Comparison of ENCODE assay signal across 13 mouse cellular contexts in genomic region chr6:52205221-52205620, GRCm38 (mm10). TPM values are rescaled to one million over a fixed set of nuclear protein-coding genes. Genes with fewer than 3 reads are reported as not detected.
DNase-seq lines count a peak whose midpoint lies in the region; ATAC-seq and TF ChIP-seq lines count a peak whose summit lies in the region.
"Had no signal": no experiment of that assay in that cellular context is flagged by ENCODE, and none has a peak within 500 bp of the region (broad histone marks: within the 10 kb centered on the region; RNA-seq: fewer than 3 reads in every experiment).

No protein-coding gene starts in this region.

- no peaks in the 10 kb centered on the region for H3K9me3 ChIP-seq in midbrain, embryonic 11.5 days (ENCODE audit: control insufficient read depth, low read length)
- H3K9me3 ChIP-seq in midbrain, embryonic 16.5 days (replicated peaks; ENCODE audit: control insufficient read depth, low read length, poor library complexity, severe bottlenecking): no peaks in the 10 kb centered on the region
- H3K9me3 ChIP-seq in limb, embryonic 12.5 days: no peaks in the 10 kb centered on the region
- H3K9me3 ChIP-seq: embryonic facial prominence, embryonic 12.5 days had no signal

- peak overlapping the region; percentile 32; the same call in 1 of the 2 replicates for H3K27ac ChIP-seq in gastrocnemius, adult 2 months
- no peak overlapping the region for H3K27ac ChIP-seq in midbrain, embryonic 11.5 days (ENCODE audit: low read depth, low read length)
- no peak overlapping the region for H3K27ac ChIP-seq in midbrain, embryonic 16.5 days (ENCODE audit: low read length)
- H3K27ac ChIP-seq in limb, embryonic 12.5 days: peak overlapping the region; percentile 60; the same call in 1 of the 2 replicates
- H3K27ac ChIP-seq: embryonic facial prominence, embryonic 12.5 days had no signal

- no peak for ATAC-seq in midbrain, embryonic 11.5 days (ENCODE audit: low FRiP score)
- ATAC-seq in midbrain, embryonic 16.5 days: no peak
- no peak for ATAC-seq in limb, embryonic 12.5 days (ENCODE audit: insufficient number of reproducible peaks, insufficient read depth, low FRiP score, low TSS enrichment, low read depth)

- TF ChIP-seq CTCF in gastrocnemius, adult 2 months (IDR thresholded peaks at IDR 0.05): no peak

- H3K9ac ChIP-seq in midbrain, embryonic 11.5 days (ENCODE audit: low read length): no peak overlapping the region
- no peak overlapping the region for H3K9ac ChIP-seq in midbrain, embryonic 16.5 days (ENCODE audit: low read depth, low read length)
- peak overlapping the region; percentile 50; the same call in 1 of the 2 replicates for H3K9ac ChIP-seq in limb, embryonic 12.5 days (replicated peaks)
- H3K9ac ChIP-seq: embryonic facial prominence, embryonic 12.5 days had no signal

- H3K4me3 ChIP-seq in gastrocnemius, adult 2 months: no peak overlapping the region
- no peak overlapping the region for H3K4me3 ChIP-seq in midbrain, embryonic 11.5 days (ENCODE audit: low read depth, low read length)
- H3K4me3 ChIP-seq in midbrain, embryonic 16.5 days (ENCODE audit: low read depth, low read length): no peak overlapping the region
- H3K4me3 ChIP-seq in limb, embryonic 12.5 days (replicated peaks): peak overlapping the region; percentile 50
- H3K4me3 ChIP-seq: embryonic facial prominence, embryonic 12.5 days had no signal

- intact Hi-C loops in gastrocnemius, adult 2 months (cut with DNase I): loop anchor here (2.0 kb wide), 1 partner anchor 204 kb away; no protein-coding TSS in a partner anchor
- intact Hi-C loops in gastrocnemius, postnatal 14 days (cut with DNase I; ENCODE audit: low total_unique reads): loop anchor here (2.0 kb wide), 1 partner anchor 328 kb away; no protein-coding TSS in a partner anchor
- intact Hi-C loops in left cerebral cortex, postnatal 36 days (cut with DNase I): no loop called here

- H3K36me3 ChIP-seq in midbrain, embryonic 11.5 days (ENCODE audit: control insufficient read depth, insufficient read depth, low read length): no peaks in the 10 kb centered on the region
- no peaks in the 10 kb centered on the region for H3K36me3 ChIP-seq in midbrain, embryonic 16.5 days (ENCODE audit: control insufficient read depth, insufficient read depth, low read length)
- H3K36me3 ChIP-seq in limb, embryonic 12.5 days: peaks cover 42% of the 10 kb centered on the region
- H3K36me3 ChIP-seq: embryonic facial prominence, embryonic 12.5 days had no signal

- H3K27me3 ChIP-seq in midbrain, embryonic 11.5 days (ENCODE audit: control insufficient read depth, insufficient read depth, low read length): peaks cover 100% of the 10 kb centered on the region
- H3K27me3 ChIP-seq in midbrain, embryonic 16.5 days (ENCODE audit: control insufficient read depth, insufficient read depth, low read depth, low read length): peaks cover 85% of the 10 kb centered on the region
- peaks cover 35% of the 10 kb centered on the region; the same call in 1 of the 2 replicates for H3K27me3 ChIP-seq in limb, embryonic 12.5 days

- DNase-seq in gastrocnemius, adult 2 months: peak; percentile 15
- no peak for DNase-seq in gastrocnemius, postnatal 14 days
- peak; percentile 97 for DNase-seq in midbrain, embryonic 11.5 days (ENCODE audit: low spot score, missing footprints)
- DNase-seq in left cerebral cortex, postnatal 36 days (ENCODE audit: low spot score in 2 of 2): no peak
- DNase-seq in right cerebral cortex, adult 2 months (ENCODE audit: low spot score in 2 of 2): no peak
- DNase-seq in right cerebral cortex, postnatal 14 days: no peak

- no peak overlapping the region for H3K4me2 ChIP-seq in midbrain, embryonic 11.5 days
- no peak overlapping the region for H3K4me2 ChIP-seq in midbrain, embryonic 16.5 days (ENCODE audit: low read length)
- H3K4me2 ChIP-seq in limb, embryonic 12.5 days: peak overlapping the region; percentile 96

- peaks cover 7% of the 10 kb centered on the region for H3K4me1 ChIP-seq in midbrain, embryonic 11.5 days (ENCODE audit: control insufficient read depth, insufficient read depth, low read length)
- H3K4me1 ChIP-seq in midbrain, embryonic 16.5 days (ENCODE audit: control insufficient read depth, insufficient read depth, low read length): peaks cover 3% of the 10 kb centered on the region; the same call in 1 of the 2 replicates
- peaks cover 94% of the 10 kb centered on the region for H3K4me1 ChIP-seq in limb, embryonic 12.5 days (replicated peaks)

- WGBS in midbrain, embryonic 11.5 days: 5% methylated on average over 14 of the region's 14 CpGs
- 3% methylated on average over 14 of the region's 14 CpGs for WGBS in midbrain, embryonic 16.5 days
- WGBS in limb, embryonic 12.5 days: 5% methylated on average over 14 of the region's 14 CpGs

RNA-seq across cellular contexts. Expression of gene Hoxa5, which starts 0.8 kb away (rescaled TPM):
- total RNA-seq in gastrocnemius, adult 2 months (2021): 1 to 10 TPM; 2.2 to 2.9 TPM
- 1 to 10 TPM; 1.9 to 2.5 TPM for total RNA-seq in gastrocnemius, postnatal 14 days (2021)
- polyA plus RNA-seq in midbrain, embryonic 11.5 days (2014; fragmentation: Nextera tagmentation; extraction: Ambion mirVana): not detected in 2 replicates
- polyA plus RNA-seq in midbrain, embryonic 16.5 days (2015; fragmentation: Nextera tagmentation; extraction: Ambion mirVana): 0.21 TPM in 1 of 2 replicates, not detected in the other
- polyA plus RNA-seq in limb, embryonic 12.5 days (2016; fragmentation: Nextera tagmentation; extraction: Ambion mirVana): 8.2 and 9.2 TPM in 2 replicates
- not detected for total RNA-seq in left cerebral cortex, postnatal 36 days (2021)
- total RNA-seq: left cerebral cortex, postnatal 10 days; MEL had no signal

RNA-seq across cellular contexts. Expression of gene Hoxa6, which starts 3.3 kb away (rescaled TPM):
- total RNA-seq in gastrocnemius, adult 2 months (2021): 1 to 10 TPM; 2.6 to 2.7 TPM
- total RNA-seq in gastrocnemius, postnatal 14 days (2021): 1 to 10 TPM in 1 of 2 experiments, under 1 TPM in 1; 0.74 to 1.3 TPM
- not detected in 2 replicates for polyA plus RNA-seq in midbrain, embryonic 11.5 days (2014; fragmentation: Nextera tagmentation; extraction: Ambion mirVana)
- polyA plus RNA-seq in midbrain, embryonic 16.5 days (2015; fragmentation: Nextera tagmentation; extraction: Ambion mirVana): not detected in 2 replicates
- polyA plus RNA-seq in limb, embryonic 12.5 days (2016; fragmentation: Nextera tagmentation; extraction: Ambion mirVana): 3.1 and 4.1 TPM in 2 replicates
- not detected for total RNA-seq in left cerebral cortex, postnatal 36 days (2021)
- total RNA-seq: heart, adult 8-10 months; left cerebral cortex, postnatal 10 days; MEL had no signal
- polyA plus RNA-seq: embryonic facial prominence, embryonic 12.5 days; thymus, postnatal 0 days had no signal

RNA-seq across cellular contexts. Expression of gene Hoxa3, which starts 7.9 kb away (rescaled TPM):
- total RNA-seq in gastrocnemius, adult 2 months (2021): 1 to 10 TPM; 2.8 to 3.1 TPM
- 1 to 10 TPM; 2.4 to 3.1 TPM for total RNA-seq in gastrocnemius, postnatal 14 days (2021)
- 0.11 TPM in 1 of 2 replicates, not detected in the other for polyA plus RNA-seq in midbrain, embryonic 11.5 days (2014; fragmentation: Nextera tagmentation; extraction: Ambion mirVana)
- not detected in 2 replicates for polyA plus RNA-seq in midbrain, embryonic 16.5 days (2015; fragmentation: Nextera tagmentation; extraction: Ambion mirVana)
- polyA plus RNA-seq in limb, embryonic 12.5 days (2016; fragmentation: Nextera tagmentation; extraction: Ambion mirVana): 7.7 and 7.9 TPM in 2 replicates
- not detected for total RNA-seq in left cerebral cortex, postnatal 36 days (2021)
- total RNA-seq: left cerebral cortex, postnatal 10 days; MEL had no signal

RNA-seq across cellular contexts. Expression of gene Gm28308, which starts 7.9 kb away (rescaled TPM):
- total RNA-seq in gastrocnemius, adult 2 months (2021): under 1 TPM in 1 of 2 experiments, not detected in 1; 0.82 TPM
- under 1 TPM in 1 of 2 experiments, not detected in 1; 0.51 TPM for total RNA-seq in gastrocnemius, postnatal 14 days (2021)
- polyA plus RNA-seq in midbrain, embryonic 11.5 days (2014; fragmentation: Nextera tagmentation; extraction: Ambion mirVana): not detected in 2 replicates
- not detected in 2 replicates for polyA plus RNA-seq in midbrain, embryonic 16.5 days (2015; fragmentation: Nextera tagmentation; extraction: Ambion mirVana)
- polyA plus RNA-seq in limb, embryonic 12.5 days (2016; fragmentation: Nextera tagmentation; extraction: Ambion mirVana): 2.1 TPM in 1 of 2 replicates, not detected in the other
- total RNA-seq in left cerebral cortex, postnatal 36 days (2021): not detected
- total RNA-seq: left cerebral cortex, postnatal 10 days; MEL had no signal
- polyA plus RNA-seq: embryonic facial prominence, embryonic 12.5 days; thymus, postnatal 0 days had no signal

RNA-seq across cellular contexts. Expression of gene Hoxa4, which starts 13.7 kb away (rescaled TPM):
- total RNA-seq in gastrocnemius, adult 2 months (2021): 1 to 10 TPM; 2.7 to 3.3 TPM
- 1 to 10 TPM; 4.1 to 4.9 TPM for total RNA-seq in gastrocnemius, postnatal 14 days (2021)
- not detected in 2 replicates for polyA plus RNA-seq in midbrain, embryonic 11.5 days (2014; fragmentation: Nextera tagmentation; extraction: Ambion mirVana)
- polyA plus RNA-seq in midbrain, embryonic 16.5 days (2015; fragmentation: Nextera tagmentation; extraction: Ambion mirVana): not detected in 2 replicates
- 0.35 and 0.90 TPM in 2 replicates for polyA plus RNA-seq in limb, embryonic 12.5 days (2016; fragmentation: Nextera tagmentation; extraction: Ambion mirVana)
- not detected for total RNA-seq in left cerebral cortex, postnatal 36 days (2021)
- total RNA-seq: left cerebral cortex, postnatal 10 days; MEL had no signal
- polyA plus RNA-seq: embryonic facial prominence, embryonic 12.5 days had no signal

Comparison
In these comparisons a context has a peak if more than half of its experiments do, and no peak if none do; other contexts are left out.
1. DNase-seq: peak in gastrocnemius, adult 2 months (single experiment) and midbrain, embryonic 11.5 days (single experiment); none in gastrocnemius, postnatal 14 days (single experiment), left cerebral cortex, postnatal 36 days (0 of 2), right cerebral cortex, adult 2 months (0 of 2) and right cerebral cortex, postnatal 14 days (single experiment).
2. H3K27ac ChIP-seq: peak in gastrocnemius, adult 2 months (single experiment) and limb, embryonic 12.5 days (single experiment); none in midbrain, embryonic 11.5 days (single experiment) and midbrain, embryonic 16.5 days (single experiment).